Mouse (Mus musculus) forebrain, embryonic 12.5 days (tissue): ENCODE measurements around the gene Gm20824. TPM values are rescaled to one million over a fixed set of nuclear protein-coding genes. Genes with fewer than 3 reads are reported as not detected.
"Not testable (repeated sequence)": the region's sequence is repeated elsewhere in the genome, so short reads cannot be mapped to it uniquely, and the experiment has no call there.

Source experiments
- ATAC-seq: fragments of 200-750 bp; cut with Nextera tagmentation; 2 replicates; pipeline ENCODE4 v1.8.0; 2017; ENCODE audit warnings: moderate TSS enrichment; ENCODE audit not compliant: low FRiP score
- H3K27ac ChIP-seq: fragments of 300-500 bp; sonication (generic); 2 replicates; pipeline ENCODE4 v1.5.1; 2016; ENCODE audit warnings: mild to moderate bottlenecking
- H3K27me3 ChIP-seq: fragments of 300-500 bp; sonication (generic); 2 replicates; pipeline ENCODE4 v1.6.1; 2016; ENCODE audit warnings: mild to moderate bottlenecking
- H3K36me3 ChIP-seq: fragments of 300-500 bp; sonication (generic); replicated peaks from 2 replicates; pipeline ENCODE4 v1.6.1; 2016; ENCODE audit warnings: mild to moderate bottlenecking
- H3K4me1 ChIP-seq: fragments of 300-500 bp; sonication (generic); 2 replicates; pipeline ENCODE4 v1.6.1; 2016
- H3K4me2 ChIP-seq: fragments of 300-500 bp; sonication (generic); 2 replicates; pipeline ENCODE4 v1.6.1; 2016; ENCODE audit warnings: mild to moderate bottlenecking, moderate library complexity
- H3K4me3 ChIP-seq: fragments of 300-500 bp; sonication (generic); replicated peaks from 2 replicates; pipeline ENCODE4 v1.5.1; 2016; ENCODE audit warnings: mild to moderate bottlenecking
- H3K9ac ChIP-seq: fragments of 300-500 bp; sonication (generic); 2 replicates; pipeline ENCODE4 v1.6.1; 2016; ENCODE audit warnings: mild to moderate bottlenecking
- H3K9me3 ChIP-seq: fragments of 300-500 bp; sonication (generic); 2 replicates; pipeline ENCODE4 v1.6.1; 2016
- WGBS: fragments of 180-500 bp; shearing (Covaris S2); methylation state at CpG from one replicate; pipeline ENCODE4 v1.1.7; 2016; 5-methylcytosine and 5-hydroxymethylcytosine counted together
- polyA plus RNA-seq: library from polyadenylated mRNA; unstranded; fragments of >200 nt; fragmentation: Nextera tagmentation; extraction: Ambion mirVana; gene quantifications from 2 replicates; pipeline ENCODE4 v1.2.1, GENCODE M21; 2016

The Gm20824 gene
- not detected in 2 replicates for polyA plus RNA-seq

DNA sequence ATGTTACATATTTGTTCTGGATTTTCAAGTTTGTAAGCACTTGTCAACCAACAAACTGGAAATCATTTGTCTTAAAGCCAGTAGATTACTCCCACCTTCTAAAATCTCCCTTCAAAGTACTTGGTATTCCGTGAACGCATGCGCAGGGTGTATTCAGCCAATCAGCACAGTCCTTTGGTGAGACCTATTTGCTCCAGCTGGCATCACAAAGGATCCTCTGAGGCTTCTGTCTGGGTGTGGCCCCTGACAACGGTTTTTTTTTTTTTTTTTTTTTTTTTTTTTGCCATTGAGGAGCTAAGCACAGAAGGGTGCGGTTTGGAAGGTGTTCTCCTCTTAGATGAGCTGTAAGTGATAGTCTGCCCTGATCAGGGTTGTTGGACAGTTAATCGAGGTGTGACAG is at the start of gene Gm20824:
Gm20824 (plus strand) TSS at position 301 of the 400 bp plus-strand sequence.
- not testable (repeated sequence) for H3K36me3 ChIP-seq, H3K9me3 ChIP-seq, H3K27ac ChIP-seq, H3K9ac ChIP-seq, H3K4me2 ChIP-seq, H3K27me3 ChIP-seq, H3K4me3 ChIP-seq, ATAC-seq, H3K4me1 ChIP-seq
- WGBS = no CpG with 5 or more reads among the region's 6 CpGs

Other genes starting within 250 kb of the Gm20824 start
- gene Gm20825, start 186.4 kb upstream of the Gm20824 start, polyA plus RNA-seq = not detected in 2 replicates